Mouse (Mus musculus) hindbrain, embryonic 10.5 days (tissue): ENCODE measurements around the gene Bcor. TPM values are rescaled to one million over a fixed set of nuclear protein-coding genes. Genes with fewer than 3 reads are reported as not detected.

ENCODE experiments used
- DNase-seq: peaks from one replicate; pipeline ENCODE4 v3.0.0-alpha.2; 2017; ENCODE audit warnings: low spot score
- H3K27ac ChIP-seq: fragments of 300-500 bp; sonication (generic); 2 replicates; pipeline ENCODE4 v1.5.1; 2016; ENCODE audit warnings: mild to moderate bottlenecking, moderate library complexity
- H3K27me3 ChIP-seq: fragments of 300-500 bp; sonication (generic); 2 replicates; pipeline ENCODE4 v1.6.1; 2016; ENCODE audit warnings: mild to moderate bottlenecking; ENCODE audit not compliant: poor library complexity, insufficient read depth, severe bottlenecking
- H3K36me3 ChIP-seq: fragments of 300-500 bp; sonication (generic); 2 replicates; pipeline ENCODE4 v1.6.1; 2016; ENCODE audit warnings: mild to moderate bottlenecking, moderate library complexity
- H3K4me1 ChIP-seq: fragments of 300-500 bp; sonication (generic); replicated peaks from 2 replicates; pipeline ENCODE4 v1.6.1; 2016; ENCODE audit warnings: mild to moderate bottlenecking
- H3K4me3 ChIP-seq: fragments of 300-500 bp; sonication (generic); 2 replicates; pipeline ENCODE4 v1.5.1; 2016; ENCODE audit warnings: mild to moderate bottlenecking, moderate library complexity
- H3K9me3 ChIP-seq: fragments of 300-500 bp; sonication (generic); 2 replicates; pipeline ENCODE4 v1.6.1; 2016; ENCODE audit warnings: mild to moderate bottlenecking, moderate library complexity
- WGBS: fragments of 180-500 bp; shearing (Covaris S2); methylation state at CpG from one replicate; pipeline ENCODE4 v1.1.7; 2016; 5-methylcytosine and 5-hydroxymethylcytosine counted together
- polyA plus RNA-seq: library from polyadenylated mRNA; unstranded; fragments of >200 nt; fragmentation: Nextera tagmentation; extraction: Ambion mirVana; gene quantifications from 2 replicates; pipeline ENCODE4 v1.2.1, GENCODE M21; 2016

The Bcor gene
- polyA plus RNA-seq, 1 experiment from 2014 or later, result 20.7 TPM

- Histone ChIP-seq H3K36me3 (no peaks in the 10 kb centered on the region), H3K27ac (peak overlapping the region; percentile 93), H3K27me3 (peaks cover 100% of the 10 kb centered on the region), H3K4me3 (peak overlapping the region; percentile 69), H3K4me1 (peaks cover 64% of the 10 kb centered on the region), H3K9me3 (no peaks in the 10 kb centered on the region; the same call in 1 of the 2 replicates)
- DNase-seq, result peak; percentile 44
- WGBS, result 2% methylated on average over 73 of the region's 73 CpGs
Measured at GRCm38 (mm10) chrX:12078195-12079058, 81.7 kb downstream of the Bcor start.

- Histone ChIP-seq H3K36me3 (no peaks in the 10 kb centered on the region), H3K9me3 (no peaks in the 10 kb centered on the region; the same call in 1 of the 2 replicates), H3K27me3 (peaks cover 100% of the 10 kb centered on the region), H3K4me1 (peaks cover 64% of the 10 kb centered on the region), H3K27ac (peak overlapping the region; percentile 93), H3K4me3 (peak overlapping the region; percentile 69)
- WGBS, result under 1% methylated on average over 22 of the region's 22 CpGs
- DNase-seq, result no peak
Measured at GRCm38 (mm10) chrX:12077601-12077980, 82.6 kb downstream of the Bcor start.

DNA sequence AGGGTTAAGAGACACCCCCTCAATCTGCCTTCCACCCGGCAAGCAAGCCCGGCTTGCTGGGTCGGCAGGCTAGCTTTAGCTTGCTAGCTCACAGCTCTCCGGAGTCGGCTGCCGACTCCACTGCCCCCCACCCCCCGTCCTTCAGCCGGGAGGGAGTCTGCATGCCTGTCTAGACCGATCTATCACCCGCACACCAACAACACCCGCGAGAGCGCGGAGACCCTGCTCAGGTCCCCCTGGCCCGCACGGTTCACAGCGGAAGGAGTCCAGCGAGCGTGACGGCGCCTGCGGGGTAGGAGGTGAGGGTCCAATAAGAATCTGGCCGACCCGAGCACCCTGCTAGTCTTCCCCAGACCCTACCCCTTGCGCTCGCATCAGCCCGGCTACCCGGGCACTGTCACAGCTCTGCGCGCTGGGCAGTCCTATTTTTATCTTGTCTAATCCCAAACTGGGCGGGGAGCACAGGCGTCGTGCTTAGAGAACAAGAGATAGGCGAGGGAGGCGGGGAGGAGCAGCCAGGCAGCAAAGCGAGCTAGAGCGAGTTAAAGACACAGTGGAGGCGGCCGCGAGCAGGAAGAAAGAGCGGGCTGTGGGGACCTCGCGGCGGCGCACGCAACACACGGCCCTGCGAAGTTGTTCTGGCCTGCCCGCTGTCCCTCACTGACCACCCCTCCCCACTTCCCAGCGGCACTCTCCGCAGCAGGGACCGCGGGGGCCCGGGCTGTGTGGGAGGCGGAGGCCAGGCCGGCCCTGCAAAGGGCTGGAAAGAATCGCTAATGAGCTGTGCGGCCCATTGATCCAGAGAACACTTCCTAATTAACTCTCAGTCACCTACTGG lies 83.2 kb downstream of the Bcor start:
- H3K9me3 ChIP-seq, result no peaks in the 10 kb centered on the region; the same call in 1 of the 2 replicates
- WGBS, result 3% methylated on average over 58 of the region's 58 CpGs
- peak; percentile 62 for DNase-seq
- peak overlapping the region; percentile 93 for H3K27ac ChIP-seq
- peaks cover 64% of the 10 kb centered on the region for H3K4me1 ChIP-seq
- H3K4me3 ChIP-seq, result peak overlapping the region; percentile 69
- peaks cover 100% of the 10 kb centered on the region for H3K27me3 ChIP-seq
- H3K36me3 ChIP-seq, result no peaks in the 10 kb centered on the region

DNA sequence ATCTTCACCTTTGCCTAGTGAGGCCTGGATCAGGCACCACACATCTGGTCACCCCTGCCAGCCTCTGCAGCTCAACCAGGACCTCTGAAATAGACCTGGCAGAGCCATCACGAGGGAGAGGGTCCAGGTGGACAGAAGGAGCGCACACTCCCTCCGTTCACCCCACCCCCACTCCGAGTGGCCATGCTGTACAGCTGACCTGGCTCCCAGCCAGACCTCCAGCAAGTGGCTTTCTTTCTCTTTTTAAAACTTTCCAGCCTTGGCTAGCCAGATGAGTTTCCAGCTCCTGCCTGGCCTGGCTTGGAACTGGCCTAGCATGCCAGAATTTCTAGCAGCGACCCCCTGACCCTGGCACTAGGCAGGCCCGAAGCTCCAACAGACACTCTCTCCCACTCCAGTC lies 87.4 kb downstream of the Bcor start:
- H3K27me3 ChIP-seq, result peaks cover 99% of the 10 kb centered on the region
- 31% methylated on average over 6 of the region's 6 CpGs for WGBS
- no peak overlapping the region for H3K4me3 ChIP-seq
- no peak overlapping the region for H3K27ac ChIP-seq
- DNase-seq, result no peak
- H3K9me3 ChIP-seq, result no peaks in the 10 kb centered on the region
- peaks cover 90% of the 10 kb centered on the region for H3K4me1 ChIP-seq
- no peaks in the 10 kb centered on the region for H3K36me3 ChIP-seq

GRCm38 (mm10) chrX:12068978-12069724 lies 91.0 kb downstream of the Bcor start:
- peaks cover 99% of the 10 kb centered on the region for H3K27me3 ChIP-seq

DNA sequence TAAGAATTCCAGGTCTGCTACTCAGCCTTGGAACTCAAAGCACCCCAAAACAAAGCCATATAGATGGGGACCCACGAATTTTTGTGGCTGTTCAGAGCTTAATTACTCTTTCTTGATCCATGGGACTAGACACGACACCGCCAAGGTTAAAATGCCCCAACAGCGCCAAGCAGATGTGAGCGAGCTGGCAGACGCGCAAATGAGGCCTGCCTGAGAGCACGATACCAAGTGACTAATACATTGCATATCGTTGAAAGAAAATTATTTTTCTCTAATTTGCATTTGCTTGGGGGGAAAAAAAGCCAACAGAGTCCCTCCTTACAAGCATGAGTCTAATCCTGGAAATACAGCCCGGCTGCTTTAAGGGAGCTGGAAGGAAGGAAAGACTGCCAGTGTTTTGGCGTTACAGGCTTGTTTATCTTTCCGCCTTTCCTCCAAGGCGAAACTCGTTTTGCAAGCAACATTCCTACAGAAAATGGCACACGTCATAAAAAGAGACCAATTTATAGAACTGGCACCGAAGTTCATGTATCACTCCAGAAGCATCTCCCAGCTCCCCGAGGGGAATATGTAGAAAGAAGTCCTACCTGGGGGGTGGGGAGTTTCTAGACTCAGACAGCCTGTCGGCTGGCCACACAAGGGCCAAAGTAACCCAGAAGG lies 92.2 kb downstream of the Bcor start:
- peak; percentile 11 for DNase-seq
- H3K9me3 ChIP-seq, result no peaks in the 10 kb centered on the region
- no peak overlapping the region for H3K4me3 ChIP-seq
- WGBS, result 7% methylated on average over 18 of the region's 18 CpGs
- no peaks in the 10 kb centered on the region for H3K36me3 ChIP-seq
- peak overlapping the region; percentile 29; the same call in 1 of the 2 replicates for H3K27ac ChIP-seq
- peaks cover 99% of the 10 kb centered on the region for H3K4me1 ChIP-seq
- peaks cover 99% of the 10 kb centered on the region for H3K27me3 ChIP-seq

More at GRCm38 (mm10) chrX:12068978-12069724, 91.0 kb downstream of the Bcor start:
- H3K27ac ChIP-seq, result peak overlapping the region; percentile 66
- DNase-seq, result peak; percentile 56
- H3K36me3 ChIP-seq, result no peaks in the 10 kb centered on the region
- peak overlapping the region; percentile 32 for H3K4me3 ChIP-seq
- H3K4me1 ChIP-seq, result peaks cover 99% of the 10 kb centered on the region
- 4% methylated on average over 26 of the region's 26 CpGs for WGBS
- H3K9me3 ChIP-seq, result no peaks in the 10 kb centered on the region

- peak overlapping the region; percentile 76 for H3K27ac ChIP-seq
- DNase-seq, result peak; percentile 12
- H3K36me3 ChIP-seq, result no peaks in the 10 kb centered on the region
- peaks cover 99% of the 10 kb centered on the region for H3K4me1 ChIP-seq
- WGBS, result 3% methylated on average over 6 of the region's 6 CpGs
- H3K4me3 ChIP-seq, result peak overlapping the region; percentile 27
- peaks cover 99% of the 10 kb centered on the region for H3K27me3 ChIP-seq
- H3K9me3 ChIP-seq, result no peaks in the 10 kb centered on the region
Measured at GRCm38 (mm10) chrX:12067031-12067430, 93.1 kb downstream of the Bcor start.

GRCm38 (mm10) chrX:12065782-12066181 lies 94.4 kb downstream of the Bcor start:
- Histone ChIP-seq H3K4me1 (peaks cover 97% of the 10 kb centered on the region), H3K36me3 (no peaks in the 10 kb centered on the region), H3K27ac (no peak overlapping the region), H3K9me3 (no peaks in the 10 kb centered on the region), H3K27me3 (peaks cover 99% of the 10 kb centered on the region), H3K4me3 (no peak overlapping the region)
- 42% methylated on average over 9 of the region's 9 CpGs for WGBS
- DNase-seq, result no peak

DNA sequence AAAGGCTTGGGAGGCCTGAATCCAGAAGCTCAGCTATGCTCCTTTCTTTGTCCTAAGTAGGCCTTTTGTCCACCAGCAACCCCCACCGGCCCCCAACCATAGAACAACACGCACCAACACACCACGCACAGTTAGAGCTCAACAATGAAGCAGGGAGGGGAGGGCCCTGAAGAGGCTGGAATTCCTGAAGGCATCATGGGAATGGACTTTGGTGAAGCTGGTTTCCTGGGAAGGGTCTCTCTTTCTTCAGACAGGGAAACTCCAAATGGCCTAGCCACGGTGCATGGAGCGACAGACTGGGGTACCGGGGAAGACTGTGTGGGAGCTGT lies 97.3 kb downstream of the Bcor start:
- Histone ChIP-seq H3K27me3 (peaks cover 85% of the 10 kb centered on the region), H3K27ac (peak overlapping the region; percentile 70), H3K36me3 (peaks cover 17% of the 10 kb centered on the region), H3K4me3 (0 out of 2 replicates have a peak overlapping the region, but pooled peaks have one; percentile 6), H3K4me1 (peaks cover 71% of the 10 kb centered on the region), H3K9me3 (no peaks in the 10 kb centered on the region)
- 5% methylated on average over 6 of the region's 6 CpGs for WGBS
- peak; percentile 32 for DNase-seq

DNA sequence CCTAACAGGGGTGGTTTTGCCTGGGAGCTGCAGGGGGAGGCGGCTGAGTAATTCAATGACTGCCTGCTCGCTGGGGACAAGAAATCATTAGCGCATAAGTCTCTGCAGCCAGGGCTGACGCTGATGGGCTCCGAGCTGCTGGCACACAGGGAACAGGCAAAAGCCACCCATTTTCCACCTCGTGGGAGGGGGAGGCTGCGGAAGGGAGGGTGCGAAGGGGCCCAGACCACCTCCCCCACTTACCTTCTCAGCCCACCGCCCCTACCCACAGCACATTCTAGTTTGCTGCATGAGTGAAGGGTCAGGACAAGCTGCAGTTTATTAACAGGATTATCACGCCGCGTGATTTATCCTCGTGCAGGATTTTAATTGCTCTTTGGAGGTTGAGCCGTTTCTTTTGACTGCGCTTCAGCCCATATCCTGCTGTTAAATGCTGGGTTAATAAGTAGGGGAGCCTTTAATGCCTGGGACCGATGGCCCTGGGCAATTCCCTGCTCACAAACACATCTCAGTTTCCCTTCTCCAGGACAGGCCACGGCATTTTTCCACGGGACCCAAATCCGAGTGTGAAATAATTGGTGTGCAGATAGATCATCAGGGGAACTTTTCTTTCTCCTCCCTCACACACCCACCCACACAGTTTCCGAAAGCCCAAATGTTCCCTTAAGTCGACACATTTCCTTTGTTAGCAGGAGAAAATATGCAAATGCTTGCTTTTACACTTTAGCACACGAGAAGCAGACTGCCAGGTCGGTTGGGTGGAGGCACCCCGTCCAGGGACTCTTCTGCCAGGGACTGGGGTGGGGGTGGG lies 97.8 kb downstream of the Bcor start:
- 16% methylated on average over 24 of the region's 24 CpGs for WGBS
- peaks cover 83% of the 10 kb centered on the region for H3K27me3 ChIP-seq
- H3K4me1 ChIP-seq, result peaks cover 66% of the 10 kb centered on the region
- peak overlapping the region; percentile 70 for H3K27ac ChIP-seq
- peaks cover 23% of the 10 kb centered on the region for H3K36me3 ChIP-seq
- DNase-seq, result no peak
- H3K4me3 ChIP-seq, result 0 out of 2 replicates have a peak overlapping the region, but pooled peaks have one; percentile 6
- H3K9me3 ChIP-seq, result no peaks in the 10 kb centered on the region

DNA sequence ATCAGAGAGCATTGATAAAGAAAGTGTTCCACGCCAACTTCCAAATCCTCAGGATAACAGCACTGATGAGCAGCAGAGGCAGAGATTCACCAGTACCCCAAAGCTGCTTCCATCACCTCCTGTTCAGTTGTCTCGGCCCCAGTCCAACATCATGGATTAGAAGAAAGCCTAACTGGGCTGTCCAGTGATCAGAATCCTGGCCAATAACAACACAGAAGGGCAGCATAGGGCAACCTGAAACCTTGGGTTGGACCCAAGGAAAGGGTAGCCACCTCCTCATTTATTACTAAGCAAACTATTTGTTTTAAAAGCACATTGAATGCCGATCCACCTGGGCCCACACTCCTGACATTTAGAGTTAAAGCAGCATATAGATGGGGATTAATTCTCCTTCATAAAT lies 99.3 kb downstream of the Bcor start:
- H3K4me3 ChIP-seq, result no peak overlapping the region
- H3K4me1 ChIP-seq, result peaks cover 51% of the 10 kb centered on the region
- no peak overlapping the region for H3K27ac ChIP-seq
- H3K9me3 ChIP-seq, result no peaks in the 10 kb centered on the region
- no peak for DNase-seq
- WGBS, result 83% methylated on average over 3 of the region's 3 CpGs
- H3K36me3 ChIP-seq, result peaks cover 38% of the 10 kb centered on the region
- H3K27me3 ChIP-seq, result peaks cover 77% of the 10 kb centered on the region
